Mouse (Mus musculus): ENCODE results near the gene Lypd3.
"Not testable (repeated sequence)": the region's sequence is repeated elsewhere in the genome, so short reads cannot be mapped to it uniquely, and the experiment has no call there.

Gene Lypd3

GRCm38 (mm10) chr7:24662575-24662974 lies 26.2 kb downstream of the Lypd3 start:
- DNase-seq (ENCODE audit: low spot score): peak; percentile 62

GRCm38 (mm10) chr7:24664301-24664700 lies 28.0 kb downstream of the Lypd3 start:
- DNase-seq (ENCODE audit: low spot score): no peak

DNA sequence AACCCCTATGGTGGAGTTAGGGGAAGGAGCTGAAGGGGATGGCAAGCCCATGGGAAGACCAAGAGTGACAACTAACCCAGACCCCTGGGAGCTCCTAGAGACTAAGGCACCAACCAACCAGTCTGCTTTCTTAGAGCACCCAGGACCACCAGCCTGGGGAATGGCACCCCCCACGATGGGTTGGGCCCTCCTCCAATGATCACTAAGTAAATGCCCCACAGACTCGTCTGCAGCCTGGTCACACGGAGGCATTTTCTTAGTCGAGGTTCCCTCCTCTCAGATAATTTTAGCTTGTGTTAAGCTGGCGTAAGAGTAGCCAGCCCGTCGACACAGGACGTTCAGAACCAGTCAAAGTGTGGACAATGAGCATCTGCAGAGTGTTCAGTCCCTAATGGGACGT lies 28.6 kb downstream of the Lypd3 start:
- no peak for DNase-seq (ENCODE audit: low spot score)

GRCm38 (mm10) chr7:24671944-24672439 lies 35.6 kb downstream of the Lypd3 start:
- DNase-seq (ENCODE audit: low spot score): no peak

- DNase-seq (ENCODE audit: low spot score): no peak
Measured at GRCm38 (mm10) chr7:24676575-24676974, 40.2 kb downstream of the Lypd3 start, which contains the start of gene Tex101. Gene Tex101, minus strand, starts transcription at chr7:24676675.

GRCm38 (mm10) chr7:24684121-24684520 lies 47.8 kb downstream of the Lypd3 start:
- DNase-seq (ENCODE audit: low spot score): not testable (repeated sequence)

DNA sequence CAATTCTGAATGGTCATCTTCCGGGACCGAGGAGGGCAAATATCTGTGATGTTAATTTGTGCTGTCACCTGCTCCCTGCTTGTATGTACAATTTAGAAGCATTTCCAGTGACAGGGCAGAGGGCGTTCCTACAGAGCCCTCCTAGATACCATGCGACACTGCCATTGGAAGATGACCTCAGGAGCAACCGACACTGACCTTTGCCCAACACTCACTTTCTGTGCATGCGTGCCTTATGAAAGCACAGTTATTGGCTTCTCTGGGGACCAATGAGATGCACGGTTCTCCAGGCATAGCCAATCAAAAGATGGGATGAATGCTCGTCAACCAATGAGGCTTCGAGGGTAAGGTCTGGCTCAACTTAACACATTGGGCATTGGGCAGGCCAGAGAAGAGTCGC lies 51.2 kb downstream of the Lypd3 start:
- DNase-seq (ENCODE audit: low spot score): not testable (repeated sequence)

Data from ovary, postnatal 14 days (tissue).